Mouse (Mus musculus) cerebellum, postnatal 36 days (tissue): Measurements from ENCODE around the gene Dnajc4.

Source experiments
- DNase-seq, 2 experiments: peaks; one replicate each; pipeline ENCODE4 v3.0.0; 2021 to 2022; ENCODE audit warnings: mixed read lengths in 2 of 2

Dnajc4 gene

DNA sequence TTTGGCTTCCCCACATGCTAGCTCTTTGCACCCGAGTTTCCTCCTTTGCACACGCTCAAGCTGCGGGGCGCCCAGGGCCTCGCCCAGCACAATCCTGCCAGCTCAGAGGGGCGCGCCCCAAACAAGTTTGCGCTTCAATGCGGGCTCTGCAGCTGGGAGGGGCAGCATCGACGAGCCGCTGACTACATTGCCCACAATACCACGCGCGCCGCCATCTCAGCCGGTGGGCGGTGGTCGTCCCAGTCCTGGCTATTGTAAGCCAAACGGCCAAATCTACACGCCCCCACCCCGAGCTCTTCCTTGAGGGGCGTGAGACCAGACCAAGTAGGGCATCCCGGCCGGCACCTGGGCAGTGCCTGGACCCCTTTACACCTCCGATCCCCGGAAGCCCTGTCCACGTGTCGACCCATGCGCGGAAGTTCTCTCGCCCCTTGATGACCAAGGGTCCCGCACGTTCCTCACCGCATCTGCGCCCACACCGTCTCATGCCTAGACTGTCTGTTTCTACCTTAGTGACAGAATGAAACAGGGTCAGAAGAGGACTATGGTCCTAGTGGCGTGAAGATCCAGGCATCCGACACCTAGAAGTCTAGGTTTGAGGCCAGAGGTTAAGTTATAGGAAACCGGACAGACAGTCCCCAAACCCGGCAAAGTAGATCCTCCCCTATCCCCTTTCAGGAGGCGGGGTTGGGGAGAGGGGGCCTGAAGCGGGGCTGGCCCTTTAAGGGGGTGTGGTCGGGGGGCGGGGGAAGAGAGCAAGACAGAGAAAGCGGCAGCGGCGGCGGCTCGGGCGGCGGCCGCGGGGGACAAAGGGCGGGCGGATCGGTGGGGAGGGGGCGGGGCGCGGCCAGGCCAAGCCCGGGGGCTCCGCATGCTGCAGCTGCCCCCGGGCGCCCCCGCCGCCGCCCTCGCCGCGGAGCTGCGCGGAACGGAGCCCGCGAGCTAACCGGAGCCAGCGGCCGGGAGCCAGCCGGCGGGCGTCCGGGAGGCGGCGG lies 17.9 kb downstream of the Dnajc4 start, which contains the start of gene Ppp1r14b:
Gene Ppp1r14b, plus strand, starts transcription at position 758 of the 995 bp plus-strand sequence.
- DNase-seq, result peak; percentile 49 to 60

DNA sequence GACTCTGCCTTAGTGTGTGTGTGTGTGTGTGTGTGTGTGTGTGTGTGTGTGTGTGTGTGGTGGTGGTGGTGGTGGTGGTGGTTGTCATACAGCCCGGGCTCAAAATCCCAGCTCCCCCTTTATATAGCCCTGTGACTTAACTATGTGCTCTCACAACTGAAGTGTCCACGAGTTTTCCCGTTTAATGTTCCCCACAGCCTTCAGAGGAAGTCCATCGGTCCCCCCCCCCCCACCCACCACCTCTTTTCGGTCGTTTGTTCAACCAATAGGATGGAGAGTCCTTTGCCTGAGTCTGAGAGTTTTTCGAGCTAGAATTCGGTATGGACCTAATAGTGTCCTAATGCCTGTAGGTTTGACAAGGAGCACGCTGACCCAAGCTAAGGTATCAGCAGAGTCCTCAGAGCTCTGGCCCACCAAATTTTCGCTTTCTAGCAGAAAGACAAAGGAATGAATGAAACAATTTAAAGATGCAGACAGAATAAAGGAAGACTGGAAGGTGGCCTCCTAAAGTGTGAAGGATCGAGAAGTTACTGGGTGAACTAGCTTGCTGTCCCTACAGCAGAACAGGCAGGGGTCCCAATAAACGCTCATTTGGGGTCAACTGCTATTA lies 18.7 kb downstream of the Dnajc4 start:
- DNase-seq, result no peak

DNA sequence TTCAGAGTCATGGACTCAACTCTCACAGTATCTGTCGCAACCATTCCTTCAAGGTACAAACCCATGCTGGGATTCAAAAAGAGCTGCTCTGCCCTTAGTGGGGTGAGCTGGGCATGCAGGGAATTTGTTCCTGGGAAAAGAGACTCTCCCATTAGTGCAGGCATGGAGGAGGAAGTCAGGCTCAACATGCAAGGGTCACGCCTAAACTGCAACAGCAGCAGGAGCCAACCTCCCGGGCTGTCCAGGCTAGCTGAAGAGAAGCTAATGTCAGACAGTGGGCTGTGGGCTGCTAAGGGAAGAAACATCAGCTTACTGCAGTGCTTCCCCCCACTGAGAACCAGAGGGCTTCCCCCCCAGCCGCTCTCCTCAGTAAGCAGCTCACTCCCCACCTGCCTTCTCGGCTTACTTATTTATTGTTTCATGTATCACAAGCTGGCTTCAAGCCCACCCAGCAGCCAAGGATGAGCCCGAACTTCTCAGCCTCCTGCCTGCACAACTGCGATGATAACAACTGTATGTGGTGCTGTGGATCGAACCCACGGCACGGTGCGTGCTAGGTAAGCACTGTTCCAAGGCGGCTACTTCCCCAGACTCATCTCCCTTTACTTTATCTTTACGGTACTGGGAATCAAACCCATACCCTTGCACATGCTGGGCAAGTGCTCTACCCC lies 20.0 kb downstream of the Dnajc4 start:
- DNase-seq, result no peak

DNA sequence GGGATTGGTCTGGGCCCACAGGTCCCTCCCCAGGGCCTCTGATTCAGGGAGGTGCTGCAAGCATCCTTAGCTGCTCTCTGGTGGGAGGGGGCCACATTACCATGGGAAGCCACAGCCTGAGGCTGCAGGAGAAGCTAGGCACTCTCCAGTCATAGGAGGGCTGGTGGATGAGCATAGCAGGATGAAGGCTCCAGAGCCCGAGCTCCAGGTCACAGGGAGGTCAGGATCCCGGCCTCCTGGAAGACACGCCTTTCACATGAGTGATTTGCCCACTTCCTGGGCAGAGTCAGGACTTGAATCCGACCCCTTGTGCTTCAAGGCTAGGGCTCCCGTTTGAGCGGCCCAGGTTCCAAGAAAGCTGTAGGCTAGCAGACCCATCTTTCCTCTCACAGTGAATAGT lies 20.7 kb downstream of the Dnajc4 start:
- no peak for DNase-seq

DNA sequence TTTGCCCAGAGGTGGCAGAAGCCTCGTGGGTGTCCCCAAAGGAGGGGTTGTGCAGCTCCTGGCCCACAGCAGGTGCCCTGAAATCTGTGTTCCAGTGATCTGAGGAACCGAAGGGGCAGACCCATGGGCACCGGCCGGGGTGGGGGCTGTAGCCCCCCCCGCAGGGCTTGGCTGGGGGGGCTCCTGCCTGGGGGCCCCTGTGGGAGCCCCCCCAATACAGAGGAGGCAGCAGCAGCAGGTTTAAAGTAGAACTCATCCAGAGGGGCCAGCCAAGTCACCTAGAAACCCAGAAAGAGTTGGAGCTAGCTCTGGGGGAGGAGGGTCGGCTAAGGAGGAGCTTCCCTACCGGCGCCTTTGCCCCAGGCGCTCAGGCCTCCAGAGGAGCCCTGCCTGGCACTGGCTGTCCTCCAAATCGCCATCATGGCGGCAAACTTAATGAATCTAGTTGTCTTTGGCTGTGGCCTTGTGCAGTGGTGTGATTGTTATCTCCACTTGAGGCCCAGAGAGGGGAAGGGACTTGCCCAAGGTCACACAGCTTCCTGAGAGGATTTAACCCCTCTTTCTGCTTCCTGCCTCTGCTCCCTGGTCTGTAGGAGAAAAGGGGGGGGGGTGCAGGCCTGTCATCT lies 21.8 kb downstream of the Dnajc4 start:
- DNase-seq, result no peak

DNA sequence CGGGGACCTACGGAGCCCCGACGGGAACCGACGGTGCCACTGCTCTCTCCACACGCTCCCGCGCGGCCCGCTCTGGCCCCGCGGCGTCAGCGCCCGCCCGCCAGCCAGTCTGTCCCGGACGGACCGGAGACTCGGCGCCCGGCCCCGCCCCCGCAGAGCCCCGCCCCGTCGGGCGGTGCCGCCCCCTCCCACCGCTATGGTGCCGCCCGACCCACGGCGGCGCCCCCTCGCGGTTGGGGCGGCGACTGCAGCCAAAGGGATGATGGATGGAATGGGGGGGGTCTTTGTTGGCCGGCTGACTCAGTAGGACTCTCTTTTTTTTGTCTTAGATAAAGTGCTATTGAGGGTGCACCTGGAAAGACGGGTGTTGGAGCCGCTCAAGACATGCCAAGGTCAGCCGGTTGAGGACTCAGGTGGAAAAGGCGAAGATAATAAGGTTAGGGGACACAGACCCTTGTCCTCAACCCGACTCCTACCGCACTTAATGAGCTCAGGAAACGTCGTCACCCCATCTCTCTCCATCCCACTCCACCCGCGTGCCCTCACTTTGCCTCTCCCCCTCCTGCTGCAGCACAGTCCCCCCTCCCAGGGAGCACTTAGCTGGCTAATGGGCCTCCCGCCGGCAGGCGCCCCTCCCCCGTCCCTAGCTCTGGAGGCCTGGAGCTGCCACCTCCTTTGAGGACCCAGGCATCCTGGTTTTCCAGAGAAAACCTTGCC lies 22.5 kb downstream of the Dnajc4 start:
- peak in 1 of 2 experiments; percentile 47 for DNase-seq

DNA sequence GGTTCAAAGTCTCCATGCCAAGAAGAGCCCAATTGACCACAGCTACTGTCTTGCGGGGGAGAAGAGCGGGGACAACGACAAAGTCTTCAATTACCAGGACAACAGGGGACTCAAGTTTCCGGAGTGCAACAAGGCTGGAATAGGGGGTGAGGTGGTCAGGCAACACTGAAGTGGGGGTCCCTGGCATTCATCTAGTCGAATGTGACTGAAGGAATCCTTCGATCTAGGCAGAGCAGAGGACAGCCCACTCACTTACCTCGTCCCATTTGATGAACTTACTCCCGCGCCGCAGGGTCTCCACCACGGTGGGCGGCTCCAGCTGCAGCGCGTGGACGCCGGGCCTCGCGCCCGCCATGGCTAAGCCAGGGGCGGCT lies 23.1 kb downstream of the Dnajc4 start:
- no peak for DNase-seq

DNA sequence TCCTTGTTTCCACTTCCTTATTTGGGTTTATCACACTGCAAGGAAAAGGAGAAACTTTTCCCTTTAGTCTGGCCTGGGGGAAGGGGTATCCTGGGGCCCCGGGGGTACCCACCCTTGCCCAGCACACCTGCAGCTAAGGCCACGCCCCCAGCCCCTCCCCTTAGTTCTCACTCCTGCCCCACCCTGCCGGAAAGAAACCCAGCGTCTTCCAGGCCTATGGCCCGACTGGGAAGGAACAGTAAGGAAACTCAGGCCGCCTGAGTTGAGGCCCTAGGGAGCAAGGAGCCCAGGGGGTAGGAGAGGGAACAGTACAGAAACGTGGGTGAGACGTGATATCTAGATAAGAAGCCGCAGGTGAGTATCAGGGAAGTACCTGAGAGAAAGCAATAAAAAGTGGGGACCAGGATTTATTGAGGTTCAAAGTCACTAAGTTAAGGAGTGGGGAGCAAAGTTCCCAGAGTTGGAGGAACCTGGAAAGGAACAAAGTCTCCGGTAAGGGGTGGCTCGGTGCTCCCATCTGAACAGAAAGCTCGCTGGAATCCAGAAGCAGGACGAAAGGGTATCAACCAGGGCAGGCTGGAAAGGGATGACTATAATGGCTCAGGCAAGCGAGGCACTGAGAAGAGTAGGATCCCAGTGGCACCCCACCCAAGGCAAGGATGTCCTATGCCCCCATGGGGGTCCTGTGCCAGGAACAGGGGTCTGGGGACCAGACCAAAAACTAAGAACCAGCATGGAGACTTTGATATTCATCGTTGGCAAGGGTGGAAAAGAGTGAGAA lies 23.7 kb downstream of the Dnajc4 start:
- no peak for DNase-seq

DNA sequence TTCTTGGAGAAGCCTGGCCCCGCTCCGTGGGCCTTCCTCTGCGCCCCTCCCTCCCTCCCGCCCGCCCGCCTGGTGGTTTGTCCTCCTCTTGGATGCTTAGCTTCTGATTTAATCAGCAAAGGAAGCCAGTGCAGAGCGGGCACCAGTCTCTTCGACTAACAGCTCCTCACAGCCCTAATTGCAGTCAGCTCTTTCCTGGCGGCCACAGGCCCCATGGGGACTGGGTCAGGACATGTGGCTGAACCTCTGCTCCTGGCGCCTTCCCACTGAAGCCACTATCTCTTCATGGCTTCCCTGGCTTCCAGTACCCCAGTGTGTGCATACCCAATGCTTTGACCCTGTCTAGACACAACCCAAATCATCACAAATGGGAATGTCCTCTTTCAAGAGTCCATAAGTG lies 35.9 kb downstream of the Dnajc4 start:
- DNase-seq, result no peak

DNA sequence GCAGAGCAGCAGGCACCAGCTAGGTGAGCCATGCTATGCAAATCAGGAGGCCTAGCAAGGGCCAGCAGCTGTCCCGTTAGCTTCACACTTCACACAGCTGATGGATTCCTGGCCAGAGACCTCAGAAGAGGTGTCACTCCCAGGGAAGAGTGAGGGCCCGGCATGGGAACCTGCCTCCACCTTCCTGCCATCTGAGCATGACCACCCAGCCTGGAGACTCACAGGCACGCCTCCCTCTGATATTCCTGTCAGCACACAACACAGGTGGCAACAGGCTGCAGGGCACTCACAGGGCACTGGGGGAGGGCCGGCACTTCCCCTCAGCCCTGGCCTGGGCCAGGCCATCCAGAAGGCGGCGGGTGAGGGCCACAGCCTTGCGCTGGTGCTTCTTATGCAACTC lies 36.9 kb downstream of the Dnajc4 start:
- no peak for DNase-seq

DNA sequence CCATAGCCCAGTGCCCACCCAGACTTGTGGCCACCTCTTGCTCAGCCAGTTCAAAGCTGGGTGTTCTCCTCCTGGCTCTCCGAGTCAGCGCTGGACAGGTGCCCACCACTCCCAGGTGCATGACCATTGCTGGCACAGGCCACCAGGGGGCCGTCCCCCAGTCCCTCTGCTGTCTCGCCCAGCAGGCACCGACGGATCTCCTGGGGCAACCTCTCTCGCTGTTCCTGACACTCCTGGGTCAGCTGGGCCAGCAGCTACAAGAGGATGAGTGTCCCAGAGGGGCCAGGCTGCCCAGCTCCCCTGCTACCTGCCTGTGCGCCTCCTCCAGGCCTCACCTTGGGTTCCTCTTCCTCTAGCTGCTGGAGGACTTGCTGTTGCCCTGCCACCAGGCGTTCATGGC lies 38.3 kb downstream of the Dnajc4 start:
- DNase-seq, result peak in 1 of 2 experiments; percentile 47

DNA sequence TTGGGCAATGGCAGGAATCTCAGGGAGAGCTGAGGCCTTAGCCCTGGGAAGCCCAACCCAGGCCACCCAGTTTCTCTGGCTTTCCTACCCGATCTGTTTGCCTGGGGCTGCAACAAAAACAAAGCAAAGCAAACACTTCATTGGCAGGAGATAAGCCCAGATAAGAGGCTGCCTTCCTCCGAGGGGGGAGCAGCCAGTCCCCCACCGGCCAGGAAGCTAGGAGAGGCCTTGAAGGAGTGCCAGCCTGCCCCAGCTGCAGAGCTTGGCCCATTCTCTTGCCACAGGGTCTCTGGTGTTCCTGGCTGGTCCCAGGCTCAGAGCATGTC lies 39.7 kb downstream of the Dnajc4 start:
- DNase-seq, result peak in 1 of 2 experiments; percentile 22

DNA sequence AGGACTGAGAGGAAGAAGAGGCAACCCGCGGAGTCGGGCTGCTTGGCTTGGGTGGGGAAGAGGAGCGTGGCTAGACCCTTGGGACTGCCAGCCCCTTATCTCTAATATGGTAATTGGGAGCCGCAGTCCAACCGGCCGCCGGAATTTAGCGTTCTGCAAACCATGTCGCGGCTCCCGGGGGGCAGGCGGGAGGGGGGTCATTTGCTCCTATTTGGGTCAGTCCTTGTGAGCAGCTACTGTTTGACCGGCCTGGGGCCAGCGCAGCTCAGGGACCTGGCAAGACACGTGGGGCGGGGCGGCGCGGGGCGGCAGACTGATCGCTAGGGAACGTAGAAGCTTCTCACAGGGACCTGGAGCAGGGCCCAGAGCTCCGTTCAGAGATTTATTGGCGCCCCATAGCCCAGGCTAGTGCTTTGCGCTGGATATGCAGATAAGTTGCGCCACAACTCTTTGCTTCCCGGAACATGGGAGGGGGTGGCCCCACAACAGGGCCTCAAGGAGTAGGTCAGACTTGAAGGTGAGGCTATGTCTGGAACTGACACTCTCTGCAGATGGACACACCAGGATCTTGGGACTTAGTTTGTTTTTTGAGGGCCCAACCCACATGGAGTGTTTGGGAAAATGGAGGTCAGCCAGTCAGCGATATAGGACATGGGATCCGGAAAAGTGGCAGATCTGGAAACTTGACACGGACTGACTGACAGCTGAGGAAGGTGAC lies 40.2 kb downstream of the Dnajc4 start:
- peak; percentile 69 to 79 for DNase-seq

DNA sequence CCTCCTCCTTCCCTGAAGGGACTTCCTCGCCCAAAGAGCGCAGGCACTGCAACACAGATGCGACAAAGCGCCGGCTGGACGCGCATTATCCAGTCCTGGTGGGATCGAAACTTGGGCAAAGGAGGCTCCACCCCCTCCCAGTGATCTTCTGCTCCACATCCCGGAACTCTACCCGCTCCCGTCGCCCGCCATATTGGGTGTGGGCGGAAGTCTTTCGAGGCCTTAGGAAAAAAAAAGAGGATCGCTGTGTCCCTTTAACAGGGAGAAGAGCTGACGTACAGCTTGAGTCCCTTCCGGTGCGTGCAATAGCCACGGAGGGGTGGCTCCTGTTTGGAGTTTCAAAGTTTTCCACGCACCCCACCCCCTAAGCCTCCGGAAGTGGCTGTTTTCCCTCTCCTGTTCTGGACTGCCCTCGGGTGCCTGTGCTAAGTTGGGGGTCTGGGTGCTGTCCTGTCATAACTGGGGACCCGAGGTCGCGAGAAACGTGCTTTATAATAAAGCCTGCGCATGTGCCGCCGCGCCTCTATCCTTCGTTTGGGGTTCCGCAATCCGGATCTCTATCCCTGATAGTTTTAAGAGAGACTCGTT lies 40.9 kb downstream of the Dnajc4 start:
- DNase-seq, result peak; percentile 92 to 93

DNA sequence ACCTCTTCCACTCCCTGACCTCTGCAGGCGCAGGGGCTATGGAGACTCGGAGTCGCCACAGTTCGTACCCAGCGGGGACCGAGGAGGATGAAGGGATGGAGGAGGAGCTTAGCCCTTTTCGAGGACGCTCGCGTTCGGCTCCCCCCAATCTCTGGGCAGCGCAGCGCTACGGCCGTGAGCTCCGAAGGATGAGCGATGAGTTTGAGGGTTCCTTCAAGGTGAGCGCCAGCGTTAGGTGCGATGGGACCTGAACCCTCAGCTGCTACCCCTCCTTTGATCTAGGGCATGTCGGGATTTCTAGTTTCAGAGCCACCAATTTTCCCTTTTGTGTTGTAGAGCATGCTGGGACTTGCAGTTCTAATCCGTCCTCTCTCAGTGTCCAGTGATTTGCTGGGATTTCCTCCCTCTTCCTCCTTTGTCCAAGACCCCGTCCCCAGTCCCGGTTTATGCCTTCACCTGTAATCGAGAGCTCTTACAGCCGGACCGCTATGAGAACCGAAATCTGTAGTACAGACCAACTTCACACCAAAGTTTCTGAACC lies 41.7 kb downstream of the Dnajc4 start:
- peak; percentile 56 to 69 for DNase-seq

DNA sequence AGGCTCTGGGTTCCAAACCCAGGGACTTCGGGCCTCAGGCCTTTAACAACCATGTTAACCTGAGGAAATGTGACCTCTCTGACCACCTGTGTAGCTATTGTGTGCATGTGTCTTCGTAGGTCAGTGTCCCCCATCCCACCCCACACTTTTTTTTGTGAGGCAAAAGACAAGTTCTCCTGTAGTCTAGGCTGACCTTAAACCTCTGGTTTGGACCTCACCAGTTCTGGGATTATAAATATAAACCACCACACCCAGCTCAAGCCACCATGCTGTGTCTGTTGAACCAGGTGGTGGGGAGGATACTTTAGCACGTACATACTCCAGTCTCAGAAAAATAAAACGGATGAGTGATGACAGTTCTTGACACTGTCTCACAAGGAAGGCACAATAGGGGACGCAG lies 42.4 kb downstream of the Dnajc4 start:
- DNase-seq, result no peak

DNA sequence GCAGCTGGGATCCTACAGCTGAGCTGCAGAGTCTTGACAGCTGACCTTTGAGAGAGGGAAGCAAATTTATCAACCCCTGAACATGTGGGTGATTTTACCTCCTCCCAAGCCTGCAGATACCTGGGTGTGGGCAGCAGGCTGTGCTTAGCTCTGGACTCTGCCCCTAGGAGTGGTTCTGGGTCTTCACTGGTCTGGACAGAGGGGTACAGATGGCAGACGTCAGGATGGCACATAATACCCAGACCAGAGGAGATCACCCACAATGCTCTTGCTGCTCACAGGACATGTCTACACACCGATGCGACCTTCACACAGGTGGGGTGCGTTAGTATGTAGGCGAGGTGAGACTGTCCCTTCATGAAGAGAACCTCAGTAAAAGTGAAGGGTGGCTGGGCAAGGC lies 42.8 kb downstream of the Dnajc4 start:
- no peak for DNase-seq

DNA sequence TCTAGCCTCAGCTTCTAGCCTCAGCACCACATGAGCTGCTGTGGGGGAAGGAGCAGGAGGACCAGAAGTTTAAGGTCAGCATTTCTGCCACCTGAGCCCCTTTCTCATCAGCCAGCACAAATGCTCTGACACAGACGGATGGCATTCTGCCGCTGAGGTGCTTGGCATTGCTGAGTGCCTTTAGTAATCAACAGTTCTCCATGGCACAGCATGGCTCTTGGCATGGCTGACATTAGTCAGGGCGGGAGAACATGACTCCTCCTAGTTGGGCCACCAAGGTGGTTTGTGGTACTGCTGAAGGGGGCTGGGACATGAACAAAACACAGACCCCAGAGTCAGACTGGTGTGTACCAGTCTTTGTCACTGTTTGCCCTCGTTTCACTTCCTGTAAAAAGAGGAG lies 44.2 kb downstream of the Dnajc4 start:
- DNase-seq, result peak; percentile 80 to 84

DNA sequence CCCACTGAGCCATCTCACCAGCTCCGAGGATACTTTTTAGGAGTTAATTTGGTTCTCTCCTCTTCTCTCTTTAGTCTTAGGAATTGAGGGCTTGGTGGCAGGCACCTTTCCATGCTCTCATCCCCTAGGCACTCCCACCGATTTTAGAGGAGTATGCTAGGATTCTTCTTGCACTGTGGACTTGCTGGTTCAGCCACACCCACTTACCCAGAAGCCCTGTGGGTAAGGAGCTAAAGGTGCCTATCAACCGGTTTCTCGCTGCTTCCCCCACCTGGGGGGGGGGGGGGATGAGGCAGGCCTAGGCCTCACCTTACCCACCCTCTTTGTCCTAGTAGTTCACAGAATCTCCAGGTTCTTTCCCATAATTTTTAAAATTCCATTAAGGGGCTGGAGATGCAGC lies 44.6 kb downstream of the Dnajc4 start:
- DNase-seq, result no peak

DNA sequence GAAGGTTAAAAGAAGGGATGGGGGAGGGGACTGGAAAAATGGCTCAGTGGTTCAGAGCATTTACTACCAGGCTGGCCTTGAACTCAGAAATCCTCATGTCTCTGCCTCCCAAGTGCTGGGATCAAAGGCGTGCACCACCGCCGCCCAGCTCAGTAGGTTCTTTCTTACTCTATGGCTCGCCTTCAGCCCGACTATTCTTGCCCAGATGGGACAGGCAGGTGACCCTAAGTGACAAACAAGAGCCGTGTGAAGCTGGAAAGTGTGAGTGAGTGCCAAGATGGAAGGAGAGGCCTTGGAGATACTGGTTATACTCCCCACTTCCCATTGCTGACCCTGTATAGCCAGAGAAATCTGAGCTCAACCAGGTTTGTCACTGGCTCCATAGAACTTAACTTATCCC lies 48.7 kb downstream of the Dnajc4 start:
- no peak for DNase-seq
